Mouse (Mus musculus): Measurements from ENCODE around the gene Acer1. TPM values are rescaled to one million over a fixed set of nuclear protein-coding genes. Genes with fewer than 3 reads are reported as not detected.

Acer1 gene
- total and polyA plus RNA-seq, 2 experiments from 2014 or later, result not detected

DNA sequence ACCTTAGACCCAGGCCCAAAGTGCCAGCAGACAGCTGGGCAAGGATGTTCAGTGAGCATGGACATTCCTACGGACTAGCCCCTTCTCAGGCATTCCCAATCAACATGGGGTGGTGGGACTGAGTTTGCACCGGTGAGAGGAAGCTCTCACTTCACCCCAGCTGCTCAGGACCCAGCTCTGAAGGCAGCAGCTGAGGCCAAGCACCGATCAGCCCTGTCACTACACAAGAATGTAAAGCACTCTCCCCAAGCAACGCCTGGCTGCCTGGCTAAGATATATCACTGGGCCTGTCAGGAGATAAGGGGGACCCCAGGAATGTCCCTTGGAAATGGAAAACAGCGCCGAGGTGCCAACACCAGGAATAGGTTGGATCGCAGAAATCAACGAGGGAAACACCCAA is 19.3 kb upstream of the Acer1 start:
- Histone ChIP-seq H3K9me3 (ENCODE audit: low read length) (no peaks in the 10 kb centered on the region), H3K27me3 (ENCODE audit: insufficient read depth, low read length) (no peaks in the 10 kb centered on the region), H3K36me3 (ENCODE audit: insufficient read depth, low read length) (peaks cover 44% of the 10 kb centered on the region), H3K4me2 (ENCODE audit: low read depth, low read length, poor library complexity, severe bottlenecking) (no peak overlapping the region), H3K27ac (ENCODE audit: low read depth, low read length) (no peak overlapping the region), H3K9ac (replicated peaks; ENCODE audit: low read length, poor library complexity, severe bottlenecking) (no peak overlapping the region), H3K4me1 (ENCODE audit: insufficient read depth, low read length) (0 out of 2 replicates have a peak, but pooled peaks cover 4% of the 10 kb centered on the region), H3K4me3 (ENCODE audit: low read depth, low read length) (no peak overlapping the region)
- 84% methylated on average over 8 of the region's 8 CpGs for WGBS
- no peak for TF ChIP-seq CTCF (IDR thresholded peaks at IDR 0.05)
- DNase-seq (ENCODE audit: low spot score), result no peak
- ATAC-seq (ENCODE audit: low FRiP score), result no peak

DNA sequence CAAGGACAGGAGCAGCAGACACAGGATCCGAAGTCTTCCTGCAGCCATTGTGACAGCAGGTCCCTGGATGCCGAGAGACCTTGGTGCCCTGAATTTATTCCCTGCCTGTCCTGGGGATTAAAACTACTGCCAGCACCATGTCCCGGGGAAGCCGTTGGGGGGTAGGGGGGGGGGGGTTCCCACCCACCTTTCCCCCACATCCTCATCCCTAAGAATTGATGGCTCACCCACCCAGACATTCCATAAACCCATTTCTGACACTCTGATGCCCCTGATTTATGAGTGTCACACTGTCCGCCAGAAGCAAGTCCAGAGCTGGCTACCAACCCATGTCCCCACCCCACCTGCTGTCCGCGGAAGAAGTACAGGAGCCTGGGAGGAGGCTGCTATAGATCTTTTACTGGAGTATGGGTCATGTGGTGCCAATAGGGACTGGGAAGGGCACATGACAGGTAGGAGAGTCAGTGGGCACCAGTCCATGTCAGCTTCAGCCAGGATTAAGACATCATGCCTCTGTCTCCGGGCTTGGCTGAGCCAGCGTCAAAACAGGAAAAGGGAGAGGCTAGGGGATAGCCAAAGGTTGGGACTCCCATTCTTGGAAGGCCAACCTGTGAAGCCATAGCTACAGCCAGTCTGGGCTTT is 18.2 kb upstream of the Acer1 start, which contains the start of gene Pspn:
Pspn (minus strand) TSS at position 51 of the 642 bp plus-strand sequence.
- DNase-seq (ENCODE audit: low spot score) (no peak), ATAC-seq (ENCODE audit: low FRiP score) (no peak)
- Histone ChIP-seq H3K4me2 (ENCODE audit: low read depth, low read length, poor library complexity, severe bottlenecking) (no peak within 1 kb of the TSS), H3K27ac (ENCODE audit: low read depth, low read length) (no peak within 1 kb of the TSS), H3K27me3 (ENCODE audit: insufficient read depth, low read length) (no peaks in the 10 kb centered on the region), H3K36me3 (ENCODE audit: insufficient read depth, low read length) (peaks cover 45% of the 10 kb centered on the region), H3K4me3 (ENCODE audit: low read depth, low read length) (no peak within 1 kb of the TSS), H3K4me1 (ENCODE audit: insufficient read depth, low read length) (0 out of 2 replicates have a peak, but pooled peaks cover 4% of the 10 kb centered on the region), H3K9ac (replicated peaks; ENCODE audit: low read length, poor library complexity, severe bottlenecking) (no peak within 1 kb of the TSS), H3K9me3 (ENCODE audit: low read length) (no peaks in the 10 kb centered on the region)
- WGBS, result 77% methylated on average over 8 of the region's 9 CpGs
- TF ChIP-seq CTCF (IDR thresholded peaks at IDR 0.05), result no peak

DNA sequence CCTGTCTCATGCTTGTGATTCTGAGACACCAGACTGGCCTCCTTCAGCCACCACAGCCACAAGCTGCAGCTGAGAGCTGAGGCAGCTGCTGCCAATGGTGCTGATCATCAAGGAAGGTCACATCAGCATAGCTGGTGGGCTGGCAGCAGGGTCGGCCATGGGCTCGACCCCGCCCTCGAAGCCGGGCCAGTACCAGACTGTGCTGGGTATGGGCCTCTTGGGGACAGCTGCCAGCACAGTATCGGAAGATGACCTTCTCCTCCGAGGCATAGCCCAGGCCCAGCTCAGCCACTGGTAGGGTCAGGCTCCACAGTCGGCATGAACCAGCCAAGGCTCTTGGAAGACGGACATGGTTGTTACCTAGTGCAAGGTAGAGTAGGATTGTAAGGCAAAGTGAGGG is 17.5 kb upstream of the Acer1 start:
- H3K4me3 ChIP-seq (ENCODE audit: low read depth, low read length), result no peak overlapping the region
- no peak overlapping the region for H3K9ac ChIP-seq (replicated peaks; ENCODE audit: low read length, poor library complexity, severe bottlenecking)
- H3K27ac ChIP-seq (ENCODE audit: low read depth, low read length), result no peak overlapping the region
- 0 out of 2 replicates have a peak, but pooled peaks cover 4% of the 10 kb centered on the region for H3K4me1 ChIP-seq (ENCODE audit: insufficient read depth, low read length)
- no peaks in the 10 kb centered on the region for H3K27me3 ChIP-seq (ENCODE audit: insufficient read depth, low read length)
- peaks cover 44% of the 10 kb centered on the region for H3K36me3 ChIP-seq (ENCODE audit: insufficient read depth, low read length)
- 94% methylated on average over 9 of the region's 9 CpGs for WGBS
- no peak for TF ChIP-seq CTCF (IDR thresholded peaks at IDR 0.05)
- DNase-seq (ENCODE audit: low spot score) (no peak), ATAC-seq (ENCODE audit: low FRiP score) (no peak)
- H3K4me2 ChIP-seq (ENCODE audit: low read depth, low read length, poor library complexity, severe bottlenecking), result no peak overlapping the region
- H3K9me3 ChIP-seq (ENCODE audit: low read length), result no peaks in the 10 kb centered on the region

DNA sequence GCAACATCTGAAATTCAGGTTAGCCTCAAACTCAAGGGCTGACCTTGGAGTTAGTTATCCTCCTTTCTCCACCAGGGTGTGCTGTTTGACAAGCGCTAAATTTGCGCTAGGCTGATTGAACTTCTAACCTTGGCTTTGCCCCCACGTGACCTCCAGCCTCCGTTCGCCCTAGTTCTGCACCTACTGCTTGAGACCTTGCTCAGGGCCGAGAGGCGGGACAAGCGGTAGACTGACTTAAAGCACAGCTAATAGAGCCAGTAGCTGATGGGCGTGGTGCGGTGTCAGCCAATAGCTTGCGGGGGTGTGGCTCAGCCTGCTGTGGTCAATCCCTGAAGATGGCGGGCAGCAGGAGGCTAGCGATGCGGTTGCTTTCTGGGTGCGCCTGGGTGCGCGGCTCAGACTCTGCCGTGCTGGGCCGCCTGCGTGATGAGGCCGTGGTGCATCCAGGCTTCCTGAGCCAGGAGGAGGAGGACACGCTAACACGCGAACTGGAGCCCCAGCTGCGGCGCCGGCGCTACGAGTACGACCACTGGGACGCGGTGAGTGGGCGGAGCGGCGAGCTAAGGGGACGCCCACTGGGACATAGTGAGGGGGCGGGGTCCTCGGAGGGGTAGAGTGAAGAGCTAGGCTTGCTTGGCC is 15.2 kb upstream of the Acer1 start, which contains the start of gene Alkbh7:
Alkbh7 (plus strand) TSS at position 311 of the 639 bp plus-strand sequence.
- Histone ChIP-seq H3K27me3 (ENCODE audit: insufficient read depth, low read length) (no peaks in the 10 kb centered on the region), H3K4me2 (ENCODE audit: low read depth, low read length, poor library complexity, severe bottlenecking) (peak within 1 kb of the TSS; percentile 52), H3K27ac (ENCODE audit: low read depth, low read length) (peak within 1 kb of the TSS; percentile 77), H3K4me1 (ENCODE audit: insufficient read depth, low read length) (0 out of 2 replicates have a peak, but pooled peaks cover 4% of the 10 kb centered on the region), H3K9ac (replicated peaks; ENCODE audit: low read length, poor library complexity, severe bottlenecking) (peak within 1 kb of the TSS; percentile 65), H3K4me3 (ENCODE audit: low read depth, low read length) (peak within 1 kb of the TSS; percentile 60), H3K9me3 (ENCODE audit: low read length) (no peaks in the 10 kb centered on the region), H3K36me3 (ENCODE audit: insufficient read depth, low read length) (peaks cover 49% of the 10 kb centered on the region)
- ATAC-seq (ENCODE audit: low FRiP score) (peak; percentile 97), DNase-seq (ENCODE audit: low spot score) (peak; percentile 98)
- TF ChIP-seq CTCF (IDR thresholded peaks at IDR 0.05), result peak; percentile 83
- under 1% methylated on average over 38 of the region's 38 CpGs for WGBS

DNA sequence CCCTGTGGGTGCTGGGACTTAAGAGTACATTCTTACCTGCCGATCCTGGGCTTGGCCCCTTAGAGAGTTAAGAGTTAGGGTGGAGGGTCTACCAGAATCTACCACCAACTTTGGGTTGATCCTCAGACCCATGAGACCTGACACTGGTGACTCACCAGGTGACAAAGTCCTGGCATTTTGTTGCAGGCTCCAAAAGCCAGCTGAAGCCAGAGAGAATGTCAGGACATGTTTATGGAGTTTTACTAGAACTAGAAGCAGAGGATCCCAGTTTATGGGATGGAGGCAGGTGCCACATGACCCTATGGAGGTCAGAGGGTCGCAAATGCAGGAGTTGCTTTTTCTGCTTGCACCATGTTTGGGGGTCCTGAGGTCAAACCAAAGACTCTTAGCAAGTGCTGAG is 14.6 kb upstream of the Acer1 start:
- Histone ChIP-seq H3K27me3 (ENCODE audit: insufficient read depth, low read length) (no peaks in the 10 kb centered on the region), H3K27ac (ENCODE audit: low read depth, low read length) (no peak overlapping the region), H3K4me3 (ENCODE audit: low read depth, low read length) (no peak overlapping the region), H3K4me2 (ENCODE audit: low read depth, low read length, poor library complexity, severe bottlenecking) (peak overlapping the region; percentile 52; the same call in 1 of the 2 replicates), H3K4me1 (ENCODE audit: insufficient read depth, low read length) (0 out of 2 replicates have a peak, but pooled peaks cover 4% of the 10 kb centered on the region), H3K36me3 (ENCODE audit: insufficient read depth, low read length) (peaks cover 48% of the 10 kb centered on the region), H3K9ac (replicated peaks; ENCODE audit: low read length, poor library complexity, severe bottlenecking) (no peak overlapping the region), H3K9me3 (ENCODE audit: low read length) (no peaks in the 10 kb centered on the region)
- ATAC-seq (ENCODE audit: low FRiP score), result no peak
- WGBS, result 76% methylated on average over 2 of the region's 2 CpGs
- TF ChIP-seq CTCF (IDR thresholded peaks at IDR 0.05), result no peak
- DNase-seq (ENCODE audit: low spot score), result no peak

DNA sequence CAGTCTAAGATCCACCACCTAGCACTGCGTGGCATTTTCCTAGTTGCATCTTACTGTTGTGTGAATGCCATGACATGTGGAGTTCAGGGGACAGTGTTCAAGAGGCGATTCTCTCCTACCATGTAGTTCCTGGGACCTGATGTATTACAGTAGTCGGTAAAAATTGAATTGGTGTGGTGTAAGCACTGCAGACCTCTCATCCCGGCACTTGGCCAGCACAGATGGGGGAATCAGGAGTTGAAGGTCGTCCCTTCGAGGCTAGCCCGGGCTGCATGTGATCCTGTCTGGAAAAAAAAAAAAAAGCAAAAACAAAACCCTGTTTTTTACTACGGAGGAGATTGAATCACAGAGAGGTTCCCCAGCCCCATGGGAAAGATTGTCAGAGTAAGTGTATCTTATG is 13.1 kb upstream of the Acer1 start:
- Histone ChIP-seq H3K27me3 (ENCODE audit: insufficient read depth, low read length) (no peaks in the 10 kb centered on the region), H3K27ac (ENCODE audit: low read depth, low read length) (no peak overlapping the region), H3K36me3 (ENCODE audit: insufficient read depth, low read length) (peaks cover 47% of the 10 kb centered on the region), H3K9ac (replicated peaks; ENCODE audit: low read length, poor library complexity, severe bottlenecking) (no peak overlapping the region), H3K4me2 (ENCODE audit: low read depth, low read length, poor library complexity, severe bottlenecking) (no peak overlapping the region), H3K4me1 (ENCODE audit: insufficient read depth, low read length) (peaks cover 9% of the 10 kb centered on the region; the same call in 1 of the 2 replicates), H3K9me3 (ENCODE audit: low read length) (no peaks in the 10 kb centered on the region), H3K4me3 (ENCODE audit: low read depth, low read length) (no peak overlapping the region)
- WGBS, result 92% methylated on average over 8 of the region's 8 CpGs
- ATAC-seq (ENCODE audit: low FRiP score) (no peak), DNase-seq (ENCODE audit: low spot score) (no peak)
- TF ChIP-seq CTCF (IDR thresholded peaks at IDR 0.05), result no peak
